Mouse (Mus musculus) bone marrow, adult 2 months (tissue): Measurements from ENCODE around the gene Emilin2. TPM values are rescaled to one million over a fixed set of nuclear protein-coding genes. Genes with fewer than 3 reads are reported as not detected.
A peak's percentile ranks its signal among the peaks of the same experiment; 100 is the strongest.

Experiments
- H3K27ac ChIP-seq: fragments of 200-500 bp; 2 replicates; pipeline ENCODE4 v1.5.1; 2012; ENCODE audit warnings: low read depth, mild to moderate bottlenecking, control low read depth, inconsistent platforms, low read length; ENCODE audit not compliant: control insufficient read depth, poor library complexity, insufficient read depth
- H3K4me1 ChIP-seq: fragments of 200-500 bp; 2 replicates; pipeline ENCODE4 v1.6.1; 2011; ENCODE audit warnings: low read length; ENCODE audit not compliant: control insufficient read depth, insufficient read depth
- H3K4me3 ChIP-seq: fragments of 200-500 bp; replicated peaks from 2 replicates; pipeline ENCODE3; 2011; ENCODE audit warnings: mild to moderate bottlenecking, low read depth, low read length, control low read depth; ENCODE audit not compliant: control insufficient read depth
- CTCF ChIP-seq: fragments of 200-500 bp; IDR thresholded peaks from 2 replicates; pipeline ENCODE4 v1.5.1; 2011; ENCODE audit warnings: low read length, control low read depth; ENCODE audit not compliant: control insufficient read depth, insufficient read depth
- POLR2A ChIP-seq: fragments of 200-500 bp; IDR thresholded peaks from 2 replicates; pipeline ENCODE4 v1.6.1; 2011; ENCODE audit warnings: low read depth, mild to moderate bottlenecking, control low read depth, low read length, borderline replicate concordance; ENCODE audit not compliant: control insufficient read depth
- WGBS: fragments of 180-500 bp; shearing (Covaris S2); methylation state at CpG from one replicate; pipeline ENCODE4 v1.1.7; 2018; 5-methylcytosine and 5-hydroxymethylcytosine counted together
- polyA plus RNA-seq: library from polyadenylated mRNA; stranded (reverse); fragments of >200 nt; gene quantifications from 2 replicates; pipeline ENCODE4 v1.2.4, GENCODE M21; 2011; ENCODE audit warnings: low replicate concordance; ENCODE audit not compliant: missing spikeins, insufficient read depth, insufficient read length

Gene Emilin2
- polyA plus RNA-seq, 1 experiment: 38.7 TPM

- H3K27ac ChIP-seq: no peak overlapping the region
- peaks cover 3% of the 10 kb centered on the region; the same call in 1 of the 2 replicates for H3K4me1 ChIP-seq
- TF ChIP-seq POLR2A (no peak), CTCF (no peak)
- H3K4me3 ChIP-seq: no peak overlapping the region
- 82% methylated on average over 5 of the region's 5 CpGs for WGBS
Observed at GRCm38 (mm10) chr17:71308296-71308695, 3.5 kb downstream of the Emilin2 start.

DNA sequence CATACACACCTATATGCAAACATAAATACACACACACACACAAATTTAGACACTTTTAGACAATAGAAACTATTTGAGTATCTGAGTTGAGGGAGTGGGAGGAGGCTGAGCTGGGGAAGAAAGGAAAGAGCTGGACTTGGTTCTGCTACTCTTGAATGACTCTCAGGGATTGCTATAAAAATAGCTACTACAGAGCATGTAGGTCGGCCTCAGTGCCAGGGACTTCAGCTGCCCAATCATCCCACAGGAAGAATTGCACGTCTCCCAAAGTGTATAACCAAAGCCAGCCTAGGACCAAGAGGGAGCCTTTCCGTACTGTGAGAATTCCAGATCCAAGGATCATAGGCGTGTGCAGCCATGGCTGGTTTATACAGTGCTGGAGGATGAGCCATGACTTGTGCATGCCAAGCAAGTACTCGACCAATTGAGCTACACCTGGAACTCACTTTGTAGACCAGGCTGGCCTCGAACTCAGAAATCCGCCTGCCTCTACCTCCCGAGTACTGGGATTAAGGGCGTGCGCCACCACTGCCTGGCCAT lies 4.5 kb downstream of the Emilin2 start:
- WGBS: 90% methylated on average over 10 of the region's 10 CpGs
- Histone ChIP-seq H3K27ac (no peak overlapping the region), H3K4me1 (peaks cover 1% of the 10 kb centered on the region; the same call in 1 of the 2 replicates), H3K4me3 (no peak overlapping the region)
- TF ChIP-seq CTCF (no peak), POLR2A (no peak)

DNA sequence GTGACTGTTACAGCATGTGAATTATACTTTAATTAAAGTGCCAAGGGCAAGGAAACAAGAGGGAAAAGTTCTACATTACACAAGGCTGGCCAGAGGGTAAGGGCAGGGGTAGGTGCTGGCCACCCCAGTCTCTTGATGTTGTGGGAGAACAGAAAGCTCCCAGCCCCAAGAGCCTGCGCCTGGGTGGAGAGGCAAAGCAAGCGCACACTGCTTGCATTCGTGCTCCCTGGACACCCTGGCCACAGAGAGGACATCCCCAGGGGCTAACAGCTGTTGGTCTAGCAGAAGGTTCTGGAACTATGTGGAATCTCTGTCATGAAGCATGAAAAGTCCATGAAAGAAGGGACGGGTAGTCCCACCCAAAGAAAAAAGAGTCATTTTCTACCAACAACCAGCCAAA lies 5.1 kb downstream of the Emilin2 start:
- TF ChIP-seq POLR2A (no peak), CTCF (no peak)
- H3K4me1 ChIP-seq: peaks cover 1% of the 10 kb centered on the region; the same call in 1 of the 2 replicates

GRCm38 (mm10) chr17:71306091-71306490 lies 5.7 kb downstream of the Emilin2 start:
- Histone ChIP-seq H3K4me3 (no peak overlapping the region), H3K4me1 (peaks cover 1% of the 10 kb centered on the region; the same call in 1 of the 2 replicates), H3K27ac (no peak overlapping the region)
- WGBS: 91% methylated on average over 6 of the region's 6 CpGs
- TF ChIP-seq POLR2A (no peak), CTCF (no peak)

More for the DNA sequence above, 5.1 kb downstream of the Emilin2 start:
- 91% methylated on average over 4 of the region's 4 CpGs for WGBS
- Histone ChIP-seq H3K4me3 (no peak overlapping the region), H3K27ac (no peak overlapping the region)

- Histone ChIP-seq H3K27ac (no peak overlapping the region), H3K4me3 (no peak overlapping the region), H3K4me1 (peaks cover 3% of the 10 kb centered on the region; the same call in 1 of the 2 replicates)
- TF ChIP-seq POLR2A (no peak), CTCF (no peak)
- WGBS: 91% methylated on average over 6 of the region's 6 CpGs
Observed at GRCm38 (mm10) chr17:71303444-71303843, 8.3 kb downstream of the Emilin2 start.

DNA sequence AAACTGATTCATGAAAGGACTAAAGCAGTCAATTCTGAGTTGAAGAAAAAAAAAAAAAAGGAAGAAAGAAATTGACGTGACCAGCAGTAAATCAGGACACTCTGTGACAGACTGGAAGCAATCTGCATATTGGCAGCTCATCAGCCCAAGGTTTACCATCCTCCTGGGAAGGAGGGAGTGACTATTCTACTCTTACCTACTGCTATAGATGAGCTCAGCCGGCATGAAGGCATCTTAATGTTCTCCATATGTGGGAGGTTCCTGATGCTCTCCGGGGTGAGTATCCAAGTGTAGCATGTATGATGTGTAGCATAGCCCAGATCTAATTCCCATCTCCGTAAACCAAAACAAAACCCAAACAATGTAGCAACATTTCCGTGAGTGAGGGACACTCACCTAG lies 10.4 kb downstream of the Emilin2 start:
- Histone ChIP-seq H3K4me1 (peaks cover 2% of the 10 kb centered on the region; the same call in 1 of the 2 replicates), H3K4me3 (no peak overlapping the region), H3K27ac (no peak overlapping the region; the same call in 1 of the 2 replicates)
- WGBS: 71% methylated on average over 5 of the region's 5 CpGs
- no peak for TF ChIP-seq CTCF

DNA sequence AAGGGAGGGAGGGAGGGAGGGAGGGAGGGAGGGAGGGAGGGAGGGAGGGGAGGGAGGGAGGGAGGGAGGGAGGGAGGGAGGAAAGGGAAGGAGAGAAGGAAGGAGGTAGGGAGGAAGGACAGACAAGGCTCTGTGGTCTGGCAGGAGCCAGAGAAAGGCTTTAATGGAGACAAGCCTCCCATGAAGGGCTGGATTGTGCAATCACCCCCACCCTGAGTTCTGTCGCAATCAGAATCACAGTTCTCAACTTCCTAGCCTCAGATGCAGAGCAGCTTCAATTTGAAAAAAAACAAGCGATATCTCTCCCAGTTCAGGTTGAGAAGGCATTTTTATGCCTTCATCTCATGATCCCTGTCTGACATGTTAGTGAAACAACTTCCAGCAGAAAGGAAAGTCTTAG lies 11.4 kb downstream of the Emilin2 start:
- peaks cover 6% of the 10 kb centered on the region; the same call in 1 of the 2 replicates for H3K4me1 ChIP-seq
- TF ChIP-seq CTCF (no peak), POLR2A (no peak)
- no peak overlapping the region for H3K4me3 ChIP-seq
- 29% methylated on average over 2 of the region's 2 CpGs for WGBS
- H3K27ac ChIP-seq: peak overlapping the region; percentile 48; the same call in 1 of the 2 replicates

- 53% methylated on average over 4 of the region's 4 CpGs for WGBS
- Histone ChIP-seq H3K27ac (peak overlapping the region; percentile 65; the same call in 1 of the 2 replicates), H3K4me3 (no peak overlapping the region), H3K4me1 (peaks cover 7% of the 10 kb centered on the region; the same call in 1 of the 2 replicates)
- TF ChIP-seq POLR2A: no peak
- TF ChIP-seq CTCF: no peak
Observed at GRCm38 (mm10) chr17:71299879-71300278, 11.9 kb downstream of the Emilin2 start.
